Mouse (Mus musculus): ENCODE data around the gene Hist1h2bh.

Hist1h2bh gene

DNA sequence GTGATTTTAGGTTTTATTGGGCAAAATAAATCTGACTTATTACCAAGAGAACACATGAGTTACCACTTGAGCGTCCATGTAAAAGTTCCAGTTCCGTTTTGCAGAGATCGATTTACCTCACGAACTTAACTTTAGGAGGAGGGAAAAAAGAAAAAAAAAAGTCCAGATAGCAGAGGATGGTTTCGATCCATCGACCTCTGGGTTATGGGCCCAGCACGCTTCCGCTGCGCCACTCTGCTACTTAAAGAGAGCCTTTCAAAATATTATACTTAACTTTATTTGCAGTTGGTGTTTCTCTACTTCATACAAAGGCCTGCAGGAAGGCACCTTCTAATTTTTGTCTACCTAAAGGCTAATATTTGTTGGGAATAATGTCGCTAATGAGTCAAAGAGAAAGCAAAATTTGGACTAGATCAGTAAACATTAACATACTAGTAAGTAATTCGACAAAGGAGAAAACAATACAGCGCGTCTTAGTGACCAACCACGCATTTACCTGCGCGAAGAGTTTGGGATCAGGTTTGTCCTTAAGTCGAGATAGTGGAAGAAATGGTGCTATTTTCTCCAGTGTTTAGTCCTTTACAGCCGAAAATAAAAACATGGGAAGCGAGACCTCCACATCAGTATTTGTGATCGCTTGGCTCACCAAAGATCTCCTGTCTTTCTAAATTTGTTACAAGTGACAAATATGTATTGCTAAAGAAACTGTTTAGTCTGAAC is 12.9 kb downstream of the Hist1h2bh start:
- peak; percentile 40 to 69 for DNase-seq

DNA sequence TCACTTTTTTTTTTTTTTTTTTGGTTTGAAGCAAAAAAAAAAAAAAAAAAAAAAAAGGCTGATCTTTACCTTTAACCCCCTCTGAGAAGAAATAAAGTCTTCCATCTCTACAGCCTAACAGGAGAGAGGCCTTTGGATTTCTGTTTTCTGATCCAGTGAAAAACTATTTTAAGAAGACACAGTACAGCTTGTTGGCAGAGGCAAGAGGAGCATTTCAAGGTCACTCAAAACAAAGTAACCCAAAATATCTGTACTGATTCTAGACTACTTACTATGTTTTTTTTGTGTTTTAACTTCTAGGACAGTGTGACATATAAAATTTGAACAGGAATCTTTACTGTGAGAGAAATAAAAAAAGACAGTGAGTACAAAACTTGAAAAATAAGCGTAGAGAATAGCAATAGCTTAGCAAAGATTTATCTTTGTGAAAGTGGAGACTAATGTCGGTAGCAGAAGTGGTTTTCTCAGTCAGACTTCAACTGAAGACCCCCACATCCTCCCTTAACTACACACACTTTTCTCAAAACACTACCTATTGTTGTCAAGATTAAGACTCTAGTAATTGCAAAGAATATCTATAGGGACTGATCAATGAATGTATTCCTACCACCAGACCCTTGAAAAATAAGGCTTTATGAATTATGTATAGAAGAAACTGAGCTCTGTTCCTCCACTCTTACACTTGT is 13.6 kb downstream of the Hist1h2bh start:
- DNase-seq = no peak

DNA sequence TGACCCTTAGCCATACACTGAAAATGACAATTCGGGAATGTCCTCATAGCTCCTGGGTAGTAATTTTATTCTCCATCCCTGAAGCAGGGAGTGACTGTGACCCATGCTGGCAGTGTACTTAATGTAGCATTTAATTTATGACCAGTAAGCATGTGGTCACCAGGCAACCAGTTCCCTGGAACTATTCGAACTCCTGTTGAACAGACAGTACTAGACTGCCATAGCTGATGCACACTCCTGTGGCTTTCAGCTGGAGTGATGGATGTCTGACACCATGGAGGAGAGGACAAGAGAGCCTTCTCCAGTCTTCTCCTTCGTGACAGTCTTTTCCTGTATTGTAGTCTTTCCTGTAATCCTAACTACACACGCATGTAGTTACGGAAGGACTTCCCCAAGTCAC is 14.2 kb downstream of the Hist1h2bh start:
- DNase-seq = no peak

DNA sequence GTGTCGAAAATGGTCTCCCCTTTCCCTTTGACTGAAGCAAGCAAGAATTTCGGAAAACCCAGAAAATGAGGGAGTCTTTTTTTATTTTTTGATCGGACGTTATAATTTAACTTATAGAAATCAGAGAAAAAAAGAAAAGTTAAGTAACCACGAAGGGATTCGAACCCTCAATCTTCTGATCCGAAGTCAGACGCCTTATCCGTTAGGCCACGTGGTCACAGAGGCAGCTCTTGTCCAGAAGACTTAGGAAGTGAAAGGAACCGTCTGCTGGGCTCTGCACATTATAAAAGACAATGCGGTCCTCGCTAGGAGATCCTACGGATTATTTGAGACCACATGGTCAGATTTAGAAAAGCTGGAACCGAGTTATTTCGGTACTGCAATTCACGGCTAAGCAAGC is 16.9 kb downstream of the Hist1h2bh start:
- peak; percentile 83 to 92 for DNase-seq

DNA sequence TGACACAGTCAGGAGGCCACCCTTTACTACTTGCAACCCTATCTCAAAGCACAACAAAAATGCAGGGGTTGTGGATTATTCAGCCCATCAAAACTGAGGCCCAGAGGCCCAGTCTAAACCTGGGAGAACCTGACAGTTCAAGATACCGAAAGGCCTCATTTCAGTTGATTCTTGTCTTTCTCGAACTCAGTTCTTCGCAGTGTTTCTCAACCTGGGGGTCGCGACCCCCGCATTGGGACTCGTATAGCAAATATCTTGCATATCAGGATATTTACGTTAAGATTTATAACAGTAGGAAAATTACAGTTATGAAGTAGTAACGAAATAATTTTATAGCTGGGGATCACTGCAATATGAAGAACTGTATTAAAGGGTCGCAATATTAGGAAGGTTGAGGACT is 17.3 kb downstream of the Hist1h2bh start:
- DNase-seq = no peak

DNA sequence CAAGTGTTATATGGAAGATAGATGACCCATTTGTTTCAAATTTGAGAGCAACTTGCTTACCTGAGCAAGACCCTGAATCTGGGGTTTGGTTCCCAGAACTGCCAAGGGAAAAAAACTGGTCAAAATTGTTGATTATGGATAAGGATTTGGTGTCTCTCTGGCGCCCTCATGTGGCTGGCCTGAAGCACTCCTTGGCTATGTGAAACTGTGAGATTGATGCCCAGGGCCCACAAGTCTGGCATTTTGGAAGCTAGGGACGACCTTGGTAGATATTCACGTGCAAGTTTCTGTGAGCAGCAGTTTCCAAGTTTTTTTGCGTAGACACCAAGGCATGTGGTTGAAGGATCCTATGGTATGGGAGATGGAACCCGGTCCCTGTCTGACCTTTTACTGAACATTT is 18.5 kb downstream of the Hist1h2bh start:
- DNase-seq = peak; percentile 72 to 73

DNA sequence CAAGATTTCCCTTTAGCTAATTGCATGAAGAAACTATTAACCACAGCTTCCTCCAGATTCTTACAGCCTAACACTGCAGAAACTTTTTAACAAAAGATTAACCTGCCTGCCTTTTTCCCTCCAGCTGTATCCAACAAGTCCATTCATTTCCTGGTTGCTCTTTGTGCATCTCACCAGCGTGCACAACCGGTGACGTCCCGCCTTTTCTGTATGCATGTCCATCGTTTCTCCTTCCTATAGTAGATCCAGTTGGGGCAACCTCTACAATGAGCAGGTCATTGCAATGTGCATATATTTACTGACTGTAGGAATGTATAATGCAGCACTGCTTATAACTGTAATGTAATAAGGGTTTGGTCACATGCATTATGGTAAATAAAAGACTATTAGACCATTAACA is 19.2 kb downstream of the Hist1h2bh start:
- no peak for DNase-seq

DNA sequence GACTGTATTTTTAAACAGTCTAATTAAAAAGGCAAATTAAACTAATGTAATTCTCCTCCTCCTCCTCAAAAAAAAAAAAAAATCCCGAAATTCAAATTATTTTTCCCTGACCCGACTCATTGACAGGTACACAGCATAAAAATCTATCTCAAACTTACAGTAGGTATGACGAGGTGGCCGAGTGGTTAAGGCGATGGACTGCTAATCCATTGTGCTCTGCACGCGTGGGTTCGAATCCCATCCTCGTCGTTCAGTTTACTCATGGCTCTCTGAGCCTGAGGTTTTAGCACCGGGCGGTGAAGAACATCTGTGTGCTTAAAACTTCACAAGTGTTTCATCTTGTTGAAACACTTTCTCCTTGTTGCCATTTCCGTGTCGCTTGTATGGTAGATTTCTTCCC is 21.5 kb downstream of the Hist1h2bh start:
- DNase-seq = peak; percentile 78 to 83

DNA sequence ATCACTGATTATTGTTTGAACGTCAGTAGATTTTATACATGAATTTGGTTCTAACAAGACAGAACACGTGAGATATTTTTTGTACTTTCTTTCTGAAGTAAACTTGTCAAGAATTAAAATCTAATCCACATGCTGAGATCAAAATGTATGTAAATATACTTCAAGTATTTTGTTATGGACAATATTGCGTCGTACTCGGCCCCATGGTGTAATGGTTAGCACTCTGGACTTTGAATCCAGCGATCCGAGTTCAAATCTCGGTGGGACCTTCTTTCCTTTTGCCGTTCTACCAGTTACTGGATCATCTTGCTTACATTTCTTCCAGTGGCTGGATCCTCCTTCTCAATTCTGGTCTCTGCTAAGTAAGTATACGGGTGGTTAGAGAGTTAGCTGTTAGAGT is 23.8 kb downstream of the Hist1h2bh start:
- DNase-seq = peak; percentile 69 to 86

DNA sequence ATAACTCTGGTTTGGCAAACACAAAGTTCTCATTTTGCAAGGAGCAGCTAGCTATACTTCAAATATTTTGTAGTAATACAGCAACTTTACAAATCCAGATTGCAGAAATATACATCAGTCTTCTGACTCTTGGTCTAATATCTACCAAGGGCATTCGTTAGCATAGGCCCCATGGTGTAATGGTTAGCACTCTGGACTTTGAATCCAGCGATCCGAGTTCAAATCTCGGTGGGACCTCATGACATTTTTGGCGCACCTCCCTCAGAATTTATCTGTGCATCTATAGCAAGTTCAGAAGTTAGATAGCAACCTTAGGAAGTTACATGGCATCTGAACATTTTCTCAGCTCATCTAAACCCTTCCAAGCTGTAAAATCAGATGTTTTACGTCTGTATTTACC is 24.3 kb downstream of the Hist1h2bh start:
- DNase-seq = peak; percentile 69 to 89

DNA sequence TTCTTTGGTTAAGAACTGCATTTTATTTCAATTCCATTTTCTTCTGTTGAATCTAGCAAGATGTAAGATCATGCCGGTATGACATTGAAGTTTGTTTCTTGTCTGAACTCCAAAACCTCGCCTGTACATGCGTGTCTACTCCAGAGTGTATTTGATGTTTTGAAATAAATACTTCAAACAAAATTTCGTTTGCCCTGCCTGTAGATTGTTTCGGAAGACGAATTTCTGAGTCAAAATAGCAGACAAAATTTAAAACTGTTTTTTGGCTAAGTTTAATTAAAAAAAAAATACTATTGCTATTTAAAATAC is 24.9 kb downstream of the Hist1h2bh start:
- no peak for DNase-seq

DNA sequence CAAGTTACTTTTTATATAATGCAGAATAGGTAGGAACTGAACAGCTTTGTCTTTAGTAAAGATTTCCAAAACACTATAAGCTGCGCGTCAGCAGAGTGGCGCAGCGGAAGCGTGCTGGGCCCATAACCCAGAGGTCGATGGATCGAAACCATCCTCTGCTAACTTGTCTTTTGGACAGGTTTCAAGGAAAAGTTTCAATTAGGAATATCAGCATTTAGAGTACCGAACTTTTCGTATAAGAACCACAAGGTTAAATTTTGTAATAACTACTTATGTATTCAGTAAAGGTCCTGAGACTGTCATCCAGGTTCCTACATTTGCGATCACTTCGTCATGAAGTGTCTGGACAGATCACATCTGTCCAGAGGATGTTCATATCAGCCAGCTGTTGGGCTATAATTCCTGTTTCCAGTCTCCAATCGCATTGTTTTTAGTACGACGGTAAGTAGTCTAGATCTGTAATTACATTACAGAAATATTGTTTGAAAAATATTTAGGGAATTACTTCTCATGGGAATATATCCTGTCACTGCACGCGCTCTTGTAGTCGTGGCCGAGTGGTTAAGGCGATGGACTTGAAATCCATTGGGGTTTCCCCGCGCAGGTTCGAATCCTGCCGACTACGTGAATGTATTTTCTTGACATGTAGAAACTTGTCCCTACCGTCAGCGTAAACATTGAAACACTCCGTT is 25.4 kb downstream of the Hist1h2bh start:
- DNase-seq = peak; percentile 84 to 96

DNA sequence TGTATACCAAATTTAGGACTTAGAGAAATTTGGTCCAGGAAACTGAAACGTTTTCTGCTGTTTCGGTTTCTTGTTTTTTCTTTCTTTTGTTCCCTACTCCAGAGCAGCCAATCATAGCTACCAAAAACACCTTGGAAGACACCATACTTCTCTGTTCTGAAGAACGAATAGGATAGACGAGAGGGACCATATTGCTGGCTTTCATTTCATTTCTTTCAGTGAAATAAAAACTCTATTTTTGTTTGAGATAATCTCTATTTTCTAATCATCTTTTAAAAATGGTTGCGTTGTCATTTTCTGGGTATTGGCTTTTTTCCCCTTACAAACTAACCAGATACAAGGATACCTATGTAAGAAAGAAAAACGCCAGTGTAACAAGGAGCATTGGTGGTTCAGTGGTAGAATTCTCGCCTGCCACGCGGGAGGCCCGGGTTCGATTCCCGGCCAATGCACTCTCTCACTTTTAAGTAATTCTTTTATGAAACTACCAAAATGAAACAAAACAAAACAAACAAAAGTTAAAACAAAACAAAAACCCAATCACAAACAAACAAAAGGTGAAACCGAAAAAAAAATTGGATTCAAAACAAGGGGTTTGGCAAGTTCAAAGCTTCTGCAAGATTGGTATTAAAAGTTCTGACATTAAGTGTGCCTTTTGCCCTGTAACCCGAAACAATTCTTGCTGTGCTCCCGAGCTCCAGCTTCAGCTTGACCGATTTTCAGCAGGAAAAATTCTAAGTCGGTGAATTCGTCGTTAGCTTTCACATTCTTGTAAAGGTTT is 26.2 kb downstream of the Hist1h2bh start:
- DNase-seq = peak; percentile 76 to 87

DNA sequence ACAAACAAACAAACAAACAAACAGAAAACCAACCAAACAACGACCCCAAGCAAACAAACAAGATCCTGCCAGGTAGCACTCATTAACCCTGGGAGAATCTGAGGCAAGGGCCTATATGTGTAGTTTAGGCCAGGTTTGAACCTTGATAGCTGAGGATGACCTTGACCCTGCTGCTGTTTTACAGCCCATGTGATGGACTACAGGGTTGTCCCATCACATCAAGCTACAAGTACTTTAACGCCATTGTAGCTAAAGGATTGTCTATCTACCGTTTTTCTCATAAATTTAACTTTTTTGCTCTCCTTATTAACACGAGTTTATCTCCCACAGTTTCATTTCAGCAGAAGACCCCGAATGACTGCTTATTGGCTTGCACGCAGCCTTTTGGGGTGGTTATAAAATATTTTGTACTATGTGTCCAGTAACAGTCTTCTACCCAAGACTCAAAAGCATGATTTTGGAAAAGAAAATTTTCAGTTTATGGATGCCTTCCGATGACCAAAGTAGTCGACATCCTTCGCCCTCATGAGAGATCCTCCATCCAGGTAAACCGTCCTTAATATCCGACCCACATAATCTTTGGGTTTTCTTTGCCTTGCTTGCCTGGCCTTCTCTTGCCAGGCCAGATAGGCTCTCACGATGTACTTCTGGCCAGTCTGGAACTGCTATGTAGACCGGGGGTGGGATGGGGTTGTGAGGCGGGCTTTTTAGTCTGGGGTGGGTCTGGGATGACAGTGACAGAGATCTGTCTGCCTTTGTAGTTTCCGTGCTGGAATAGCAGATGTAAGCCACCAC is 27.2 kb downstream of the Hist1h2bh start:
- no peak for DNase-seq

DNA sequence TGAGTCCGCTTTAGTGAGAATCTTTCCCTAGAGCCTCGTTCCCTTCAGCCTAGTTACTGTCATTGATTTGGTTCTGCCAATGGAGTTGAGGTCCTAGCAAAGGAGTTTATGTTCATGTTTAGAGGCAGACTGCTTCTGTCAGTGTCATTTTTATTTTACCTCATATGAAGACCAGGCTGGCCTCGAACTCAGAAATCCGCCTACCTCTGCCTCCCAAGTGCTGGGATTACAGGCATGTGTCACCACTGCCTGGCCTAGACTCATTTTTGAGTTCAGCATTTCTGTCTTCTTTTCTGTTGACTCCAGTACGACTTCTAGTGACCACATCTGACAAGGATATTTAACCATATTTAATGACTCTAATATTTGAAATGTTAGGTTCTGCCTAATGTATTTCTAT is 27.9 kb downstream of the Hist1h2bh start:
- DNase-seq = no peak

DNA sequence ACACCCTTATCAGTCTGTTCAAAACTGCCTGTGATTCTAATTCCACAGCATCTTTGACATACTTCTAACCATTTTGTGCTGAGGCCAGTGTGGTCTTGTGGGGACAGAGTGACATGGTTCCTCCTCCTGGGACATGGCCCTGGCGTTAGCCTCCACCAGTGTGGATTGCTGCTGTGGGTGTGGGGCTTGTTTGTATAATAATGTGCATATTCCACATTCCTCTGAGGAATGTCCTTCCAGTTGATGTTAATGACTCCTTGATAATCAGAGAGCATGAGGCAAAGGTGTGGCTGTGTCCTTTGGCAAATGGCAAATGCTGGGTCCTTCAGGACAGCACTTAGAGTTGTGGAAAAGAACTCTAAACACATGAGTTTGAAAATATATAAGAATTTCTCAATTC is 29.7 kb downstream of the Hist1h2bh start:
- no peak for DNase-seq

DNA sequence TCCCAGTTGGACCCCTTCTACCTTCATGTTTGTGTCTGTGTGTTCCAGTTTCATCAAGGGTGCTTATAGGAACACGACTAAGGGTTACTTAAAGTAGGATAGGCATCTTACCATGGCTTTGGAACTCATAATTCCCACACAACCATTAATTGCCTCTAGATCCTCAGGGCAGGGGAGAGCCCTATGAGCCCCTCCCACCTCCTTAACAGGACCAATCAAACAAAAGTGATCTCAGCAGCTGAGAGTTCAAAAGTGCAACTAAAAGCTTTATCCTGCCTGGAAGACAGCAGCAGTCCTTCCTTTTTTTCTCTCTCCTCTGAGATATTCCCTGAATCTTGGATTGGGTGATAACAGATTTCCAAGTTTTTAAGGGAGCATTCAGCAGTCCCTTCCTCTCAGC is 33.1 kb downstream of the Hist1h2bh start:
- DNase-seq = no peak

DNA sequence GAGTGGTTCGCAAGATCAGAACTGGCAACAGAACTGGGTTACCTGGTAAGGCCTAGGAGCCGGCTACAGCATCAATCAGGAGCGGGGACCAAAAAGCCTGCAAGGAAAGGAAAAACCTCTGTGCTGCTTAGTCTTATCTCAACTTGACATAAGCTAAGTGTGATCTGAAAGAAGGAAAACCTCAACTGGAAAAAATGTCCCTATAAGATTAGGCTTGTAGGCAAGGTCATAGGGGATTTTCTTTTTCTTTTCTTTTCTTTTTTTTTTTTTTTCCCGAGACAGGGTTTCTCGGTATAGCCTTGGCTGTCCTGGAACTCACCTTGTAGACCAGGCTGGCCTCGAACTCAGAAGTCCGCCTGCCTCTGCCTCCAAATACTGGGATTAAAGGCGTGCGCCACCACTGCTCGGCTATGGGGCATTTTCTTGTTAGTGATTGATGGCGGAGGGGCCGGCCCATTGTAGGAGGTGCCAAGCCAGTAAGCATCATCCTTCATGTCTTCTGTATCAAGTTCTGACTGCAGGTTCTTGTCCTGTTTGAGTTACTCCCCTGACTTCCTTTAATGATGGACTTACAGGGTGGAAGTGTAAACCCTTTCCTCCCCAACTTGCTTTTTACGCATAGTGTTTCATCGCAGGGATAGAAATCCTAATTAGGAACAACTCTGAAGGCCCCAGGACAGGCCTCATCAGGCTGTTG is 36.2 kb downstream of the Hist1h2bh start:
- no peak for DNase-seq

DNA sequence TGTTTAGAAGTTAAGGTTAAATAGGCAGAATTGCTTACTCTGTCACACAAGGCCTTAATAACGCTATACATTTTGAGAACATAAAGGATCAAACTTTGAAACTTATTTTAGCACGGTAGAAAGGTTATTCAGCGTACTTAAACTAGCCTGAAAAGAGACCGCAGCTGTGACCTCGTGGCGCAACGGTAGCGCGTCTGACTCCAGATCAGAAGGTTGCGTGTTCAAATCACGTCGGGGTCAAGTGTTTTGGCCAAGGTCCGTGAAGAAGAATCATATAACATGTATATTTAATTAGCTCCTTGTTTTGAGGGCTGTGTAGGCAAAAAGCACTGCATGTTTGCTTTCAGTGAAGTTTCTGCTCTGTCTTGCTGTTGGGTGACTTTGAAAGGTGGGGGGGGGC is 36.8 kb downstream of the Hist1h2bh start:
- peak; percentile 19 to 41 for DNase-seq

DNA sequence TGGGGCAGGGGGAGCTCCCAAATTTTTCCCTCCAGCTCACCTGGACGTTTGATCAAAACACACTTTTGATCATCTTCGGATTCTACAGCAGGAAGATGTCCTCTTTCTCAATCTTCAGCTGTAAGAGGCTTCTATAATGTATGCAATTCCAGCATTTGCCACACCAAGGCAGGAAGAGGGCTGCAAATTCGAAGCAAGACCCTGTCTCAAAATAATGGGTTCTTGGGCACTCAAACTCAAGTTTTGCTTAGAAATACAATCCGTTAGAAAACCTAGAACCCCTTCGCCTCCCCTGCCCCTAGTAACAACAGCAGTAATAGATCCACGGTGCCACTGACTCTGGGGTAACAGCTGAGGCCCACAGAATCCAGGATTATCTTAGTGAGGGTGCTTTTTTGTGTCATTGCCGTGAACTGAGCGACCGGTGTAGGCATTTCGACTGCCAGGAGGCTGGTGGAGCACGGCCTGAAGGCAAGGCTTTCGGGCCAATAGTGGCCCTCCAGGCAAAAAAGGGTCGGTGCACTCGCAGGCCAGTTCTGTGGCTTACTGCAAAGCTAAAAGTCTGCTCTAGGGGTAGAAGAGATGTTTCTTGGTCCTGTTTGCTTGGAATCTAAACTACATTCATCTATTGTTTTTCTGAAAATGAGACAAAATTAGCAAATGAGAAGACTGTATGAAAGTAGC is 37.4 kb downstream of the Hist1h2bh start:
- DNase-seq = no peak

DNA sequence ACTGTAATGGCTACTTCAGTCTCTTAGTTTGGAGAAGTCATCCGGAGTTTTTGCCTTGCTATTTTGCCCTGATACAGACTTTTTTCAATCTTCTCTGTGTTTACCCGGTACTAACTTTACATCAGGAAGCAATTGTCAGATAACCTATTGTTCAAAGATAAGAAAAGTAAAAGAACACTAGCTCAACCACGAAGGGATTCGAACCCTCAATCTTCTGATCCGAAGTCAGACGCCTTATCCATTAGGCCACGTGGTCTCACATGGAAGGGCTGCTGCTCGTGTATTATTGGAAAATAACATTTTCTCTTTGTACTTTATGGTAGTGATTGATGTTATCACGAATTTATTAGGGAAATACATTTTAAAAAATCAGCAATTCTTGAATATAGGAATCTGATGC is 39.4 kb downstream of the Hist1h2bh start:
- DNase-seq = peak; percentile 35 to 66
